Mouse (Mus musculus) erythroblast, embryonic 14.5 days (primary cell): ENCODE results near the gene Preb.

Experiments
- GATA1 ChIP-seq: IDR thresholded peaks from 2 replicates; pipeline ENCODE4 v1.6.1; 2012; ENCODE audit warnings: low read length, inconsistent platforms, mixed read lengths
- TAL1 ChIP-seq: IDR thresholded peaks from 3 replicates; pipeline ENCODE4 v1.6.1; 2012; ENCODE audit warnings: low read length, inconsistent platforms, mixed read lengths

DNA sequence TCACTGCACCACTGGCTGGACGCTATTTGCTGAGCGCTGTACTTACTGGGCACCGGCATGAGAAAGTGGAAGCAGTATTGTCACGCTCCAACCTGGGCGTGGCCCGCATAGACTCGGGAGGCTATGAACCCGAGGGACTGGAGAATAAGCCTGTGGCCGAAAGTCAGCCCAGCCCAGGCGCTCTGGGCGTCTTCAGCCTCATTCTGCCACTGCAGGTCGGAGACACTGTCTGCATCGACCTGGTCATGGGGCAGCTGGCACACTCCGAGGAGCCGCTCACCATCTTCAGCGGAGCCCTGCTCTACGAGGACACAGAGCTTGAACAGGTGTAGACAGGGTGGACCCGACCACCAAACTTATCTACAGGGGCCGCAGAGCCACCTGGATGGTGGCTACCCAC, 39.5 kb downstream of the Preb start:
- TF ChIP-seq TAL1, result no peak
- no peak for TF ChIP-seq GATA1
